Mouse (Mus musculus) layer of hippocampus, postnatal 14 days (tissue): ENCODE measurements around the gene Gm9936. TPM values are rescaled to one million over a fixed set of nuclear protein-coding genes. Genes with fewer than 3 reads are reported as not detected.
"Not testable (repeated sequence)": the region's sequence is repeated elsewhere in the genome, so short reads cannot be mapped to it uniquely, and the experiment has no call there.

Source experiments
- DNase-seq, 2 experiments: peaks; one replicate each; pipeline ENCODE4 v3.0.0; 2021 to 2022; ENCODE audit warnings: low spot score in 2 of 2, mixed read lengths in 1 of 2
- total RNA-seq, 2 experiments: library from RNA; stranded (reverse); gene quantifications; 2 replicates each; pipeline ENCODE4 v1.2.3; 2021

The Gm9936 gene
- total RNA-seq, 2 experiments from 2014 or later: 0.88 to 0.97 TPM

GRCm38 (mm10) chr5:114840481-114840880 is 18.0 kb downstream of the Gm9936 start:
- not testable (repeated sequence) for DNase-seq

DNA sequence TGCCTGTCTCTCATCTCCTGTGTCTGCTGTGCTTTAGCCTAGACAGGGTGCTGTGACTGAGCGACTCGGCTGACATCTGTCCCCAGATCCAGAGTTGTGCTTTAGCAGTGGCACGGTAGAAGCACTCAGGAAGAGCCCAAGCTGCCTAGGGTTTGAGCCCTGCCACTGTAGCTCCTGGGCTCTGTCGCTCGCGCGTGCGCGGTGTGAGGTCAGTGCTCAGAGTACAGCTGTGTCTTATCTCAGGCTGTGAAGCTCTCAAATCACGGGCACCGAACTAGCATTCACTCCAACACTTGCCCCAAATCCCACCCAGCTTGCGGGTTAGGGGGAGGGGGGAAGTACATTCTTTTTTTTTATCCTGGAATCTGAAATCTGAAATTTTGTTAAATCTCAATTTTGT is 21.6 kb downstream of the Gm9936 start:
- no peak for DNase-seq

DNA sequence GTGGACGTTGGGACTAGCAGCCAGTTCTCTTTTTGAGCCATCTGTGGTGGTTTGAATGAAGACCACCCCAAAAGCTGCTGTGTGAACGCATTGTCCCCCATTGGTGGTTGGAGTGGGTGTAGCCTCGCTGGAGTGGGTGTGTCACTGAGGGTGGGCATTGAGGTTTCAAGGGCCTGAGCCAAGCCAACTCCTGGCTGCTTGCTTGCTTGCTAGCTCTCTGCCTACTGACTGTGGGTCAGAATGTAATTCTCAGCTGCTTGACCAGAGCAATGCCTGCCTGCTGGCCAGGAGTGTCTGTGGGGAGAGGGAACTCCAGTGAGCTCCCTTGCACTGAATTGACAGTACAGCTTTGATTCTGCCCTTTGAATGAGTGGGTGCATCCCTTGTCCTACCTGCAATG is 28.7 kb downstream of the Gm9936 start:
- DNase-seq: no peak

DNA sequence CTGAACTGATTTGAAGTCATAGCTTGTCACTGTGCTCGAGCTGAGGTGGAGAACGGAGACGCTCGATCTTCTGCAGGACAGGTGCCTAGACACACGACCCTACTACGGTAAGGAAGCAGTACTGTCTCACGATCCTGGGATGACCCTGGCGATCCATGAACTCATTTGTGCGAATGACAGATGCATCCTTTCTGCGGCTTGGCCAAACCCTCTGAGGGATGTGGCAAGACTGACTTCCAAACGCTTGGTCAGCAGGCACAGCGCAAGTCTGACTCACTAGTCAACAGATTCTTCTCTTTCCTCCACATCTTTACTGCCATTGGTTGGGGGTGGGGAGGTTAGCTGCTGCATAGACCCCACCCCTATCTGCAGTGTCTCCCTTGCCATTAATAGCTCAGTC is 31.1 kb downstream of the Gm9936 start:
- DNase-seq: no peak

- no peak for DNase-seq
Observed at GRCm38 (mm10) chr5:114825978-114826691, 32.3 kb downstream of the Gm9936 start.

DNA sequence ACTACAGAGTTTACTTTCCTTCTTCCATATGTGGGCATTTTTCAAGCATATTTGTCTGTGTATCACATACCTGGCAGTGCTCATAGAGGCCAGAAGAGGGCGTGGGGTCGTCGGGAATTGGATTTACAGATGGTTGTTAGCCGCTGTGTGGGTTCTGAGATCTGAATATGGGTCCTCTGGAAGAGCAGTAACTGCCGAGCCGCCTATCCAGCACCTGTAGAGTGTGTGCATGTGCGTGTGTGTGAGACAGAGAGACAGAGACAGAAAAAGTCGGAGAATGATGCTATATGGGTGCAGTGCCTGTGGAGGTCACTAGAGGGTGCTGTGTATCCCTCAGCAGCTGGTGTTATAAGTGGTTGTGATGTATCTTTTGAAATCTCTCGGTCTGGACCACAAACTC is 34.3 kb downstream of the Gm9936 start:
- DNase-seq: peak; percentile 39 to 63

- peak; percentile 73 to 77 for DNase-seq
Observed at GRCm38 (mm10) chr5:114822796-114823688, 35.4 kb downstream of the Gm9936 start, which contains the start of gene 1500011B03Rik. TSS of gene 1500011B03Rik (minus strand) at chr5:114823468.

DNA sequence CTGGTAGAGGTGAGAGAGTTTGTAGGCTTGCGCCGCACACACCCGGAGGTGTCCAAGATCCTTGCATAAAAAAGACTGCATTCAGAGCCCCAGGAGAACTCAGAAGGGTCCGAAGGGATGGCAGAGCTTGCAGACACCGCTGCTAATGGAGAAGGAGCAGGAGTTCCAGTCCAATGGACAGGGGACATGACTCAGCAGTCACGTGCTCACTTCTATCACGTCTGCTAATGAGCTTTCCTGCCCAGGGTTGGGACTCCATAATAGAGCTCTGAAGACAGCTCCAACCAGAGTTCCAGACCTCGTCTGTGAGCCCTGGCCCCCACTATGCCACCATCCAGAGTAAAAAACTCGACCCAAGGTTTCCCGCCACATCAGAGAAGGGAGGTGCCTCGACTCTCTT is 40.4 kb downstream of the Gm9936 start:
- DNase-seq: no peak

DNA sequence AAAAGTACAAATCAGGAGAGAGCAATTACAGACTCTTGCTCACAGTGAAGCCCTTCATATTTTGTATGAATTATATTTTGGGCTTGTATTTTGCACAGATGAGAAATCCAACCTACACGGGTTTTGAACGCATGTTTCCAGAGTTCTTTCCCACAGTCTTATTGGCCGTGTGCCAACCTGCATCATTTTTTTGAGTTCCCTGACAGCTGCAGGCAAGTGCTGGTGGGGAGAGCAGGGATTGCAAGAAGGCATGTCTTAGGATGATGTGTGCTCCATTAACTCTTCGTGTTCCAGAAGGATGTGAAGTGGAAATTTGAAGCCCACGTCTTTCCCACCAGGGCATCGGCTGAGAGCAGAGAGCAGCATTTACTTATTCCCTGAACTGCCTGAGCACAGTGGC is 41.9 kb downstream of the Gm9936 start:
- no peak for DNase-seq

DNA sequence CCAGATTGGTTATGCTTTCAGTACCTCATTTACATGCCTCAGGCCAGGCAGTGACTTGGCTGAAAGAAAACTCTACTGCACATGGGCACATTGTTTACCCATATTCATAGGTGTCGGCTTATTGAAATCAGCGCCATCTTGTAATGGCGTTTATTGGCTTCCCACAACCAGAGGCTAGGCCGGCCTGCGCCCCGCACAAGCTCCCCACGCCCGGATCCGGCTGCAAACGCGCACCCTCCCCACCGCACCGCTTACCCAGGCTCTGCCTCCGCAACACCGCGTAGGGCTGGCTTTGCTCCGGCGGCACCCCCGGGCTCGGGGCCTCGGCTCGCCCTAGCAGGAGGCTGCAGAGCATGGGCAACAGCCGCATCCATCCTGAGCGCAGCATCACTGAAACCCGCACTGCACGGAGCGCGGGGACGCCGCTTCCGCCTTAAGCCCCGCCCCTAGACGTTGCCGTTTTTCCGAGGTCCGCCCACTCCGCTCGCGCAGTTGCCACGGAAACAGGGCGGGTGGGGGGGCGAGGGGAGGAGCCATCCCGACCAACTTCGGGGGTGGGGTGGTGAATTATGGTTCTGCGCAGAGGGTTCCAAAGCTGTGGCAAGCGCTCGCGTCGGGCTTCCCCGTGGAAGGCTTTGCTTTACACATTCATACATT is 44.8 kb downstream of the Gm9936 start:
- peak; percentile 90 to 91 for DNase-seq

DNA sequence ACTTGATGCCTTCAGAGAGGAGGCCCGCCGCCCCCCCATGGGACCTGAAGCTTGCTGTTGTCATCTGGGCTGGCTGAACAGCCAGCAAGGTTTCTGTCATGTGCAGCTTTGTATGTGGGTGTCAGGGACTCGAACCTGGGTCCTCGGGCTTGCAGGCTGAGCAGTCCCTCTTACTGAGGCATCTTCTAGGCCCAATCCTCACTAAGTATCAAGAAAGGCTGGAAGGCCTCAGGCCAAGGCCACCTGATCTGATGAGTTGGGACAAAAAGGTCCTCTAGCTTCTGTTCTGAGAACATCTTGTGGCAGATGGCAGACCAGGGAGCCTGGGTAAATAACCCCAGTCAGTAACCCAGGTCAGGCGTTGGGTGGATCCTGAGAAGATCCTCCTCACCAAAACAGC is 48.7 kb downstream of the Gm9936 start:
- no peak for DNase-seq

DNA sequence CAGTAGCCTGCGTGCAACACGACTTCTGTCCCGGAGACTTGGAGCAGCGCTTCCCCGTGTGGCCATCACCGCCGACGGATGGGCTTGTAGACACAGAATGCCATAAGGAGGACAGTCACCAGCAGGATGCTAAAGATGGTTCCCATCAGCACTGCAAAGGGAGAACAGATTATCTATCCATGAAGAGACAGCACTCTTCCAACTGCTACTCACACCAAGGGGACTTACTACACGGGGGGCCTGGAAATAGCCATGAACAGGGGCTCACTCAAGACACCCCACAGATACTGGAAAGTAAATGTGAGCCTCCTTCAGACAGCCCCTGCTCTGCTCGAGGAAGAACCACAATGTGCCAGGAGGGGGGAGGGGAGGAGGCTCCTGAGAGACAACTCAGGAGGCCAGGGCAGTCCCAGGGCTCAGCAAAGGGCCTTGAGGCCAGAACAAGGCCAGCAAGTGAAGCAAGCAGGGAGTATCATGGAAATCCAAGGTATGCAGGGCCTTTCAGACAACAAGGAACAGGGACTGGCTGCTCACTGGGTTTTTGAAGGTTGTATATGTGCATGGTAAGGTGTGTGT is 49.2 kb downstream of the Gm9936 start:
- no peak for DNase-seq

GRCm38 (mm10) chr5:114808385-114808784 is 50.1 kb downstream of the Gm9936 start:
- DNase-seq: no peak

- DNase-seq: no peak
Observed at GRCm38 (mm10) chr5:114807893-114808292, 50.6 kb downstream of the Gm9936 start.

DNA sequence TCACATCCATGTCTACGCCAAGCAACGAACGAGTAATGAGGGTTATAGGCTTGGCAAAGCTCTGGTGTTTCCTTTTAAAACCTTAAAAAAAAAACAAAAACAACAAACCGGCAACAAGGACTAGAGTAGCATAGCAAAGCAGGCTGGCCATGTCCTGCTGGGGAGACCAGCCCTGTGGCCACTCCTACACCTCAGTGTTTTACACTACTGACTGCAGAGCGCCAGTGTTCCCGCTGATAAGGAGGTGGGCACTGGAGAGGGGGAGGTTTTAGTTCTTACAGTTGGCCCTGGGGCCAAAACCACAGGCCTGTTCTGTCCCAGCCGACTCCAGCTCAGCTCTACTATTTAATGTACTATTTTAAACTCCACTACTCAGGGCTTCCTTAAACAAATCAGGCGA is 51.0 kb downstream of the Gm9936 start:
- DNase-seq: no peak

DNA sequence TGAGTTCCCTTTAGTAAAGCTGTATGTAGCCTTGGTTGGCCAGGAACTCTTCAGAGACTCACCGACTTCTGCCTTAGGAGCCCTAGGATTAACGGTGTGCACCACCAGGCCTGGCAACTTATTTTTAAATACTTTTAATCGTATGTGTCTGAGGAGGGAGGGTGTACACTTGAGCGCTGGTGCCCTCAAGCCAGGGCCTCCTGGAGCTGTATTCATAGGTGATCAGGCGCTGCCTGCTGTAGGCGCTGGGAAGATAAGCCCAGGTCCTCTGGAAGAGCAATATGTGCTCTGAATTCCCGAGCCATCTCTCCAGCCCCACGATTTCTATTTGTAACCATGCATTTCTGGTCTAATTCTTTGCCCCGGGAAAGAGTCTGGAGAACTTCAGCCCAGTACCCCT is 51.4 kb downstream of the Gm9936 start:
- no peak for DNase-seq

- no peak for DNase-seq
Observed at GRCm38 (mm10) chr5:114806636-114807035, 51.8 kb downstream of the Gm9936 start.
